Mouse (Mus musculus): ENCODE measurements around the gene A830005F24Rik. TPM values are rescaled to one million over a fixed set of nuclear protein-coding genes. Genes with fewer than 3 reads are reported as not detected.
"Not testable (repeated sequence)": the region's sequence is repeated elsewhere in the genome, so short reads cannot be mapped to it uniquely, and the experiment has no call there.

Gene A830005F24Rik
- total RNA-seq (2014; fragmentation: Nextera tagmentation) (1.6 and 3.5 TPM in 2 replicates), total RNA-seq (2017) (1.1 TPM in 1 of 2 replicates, not detected in the other)

DNA sequence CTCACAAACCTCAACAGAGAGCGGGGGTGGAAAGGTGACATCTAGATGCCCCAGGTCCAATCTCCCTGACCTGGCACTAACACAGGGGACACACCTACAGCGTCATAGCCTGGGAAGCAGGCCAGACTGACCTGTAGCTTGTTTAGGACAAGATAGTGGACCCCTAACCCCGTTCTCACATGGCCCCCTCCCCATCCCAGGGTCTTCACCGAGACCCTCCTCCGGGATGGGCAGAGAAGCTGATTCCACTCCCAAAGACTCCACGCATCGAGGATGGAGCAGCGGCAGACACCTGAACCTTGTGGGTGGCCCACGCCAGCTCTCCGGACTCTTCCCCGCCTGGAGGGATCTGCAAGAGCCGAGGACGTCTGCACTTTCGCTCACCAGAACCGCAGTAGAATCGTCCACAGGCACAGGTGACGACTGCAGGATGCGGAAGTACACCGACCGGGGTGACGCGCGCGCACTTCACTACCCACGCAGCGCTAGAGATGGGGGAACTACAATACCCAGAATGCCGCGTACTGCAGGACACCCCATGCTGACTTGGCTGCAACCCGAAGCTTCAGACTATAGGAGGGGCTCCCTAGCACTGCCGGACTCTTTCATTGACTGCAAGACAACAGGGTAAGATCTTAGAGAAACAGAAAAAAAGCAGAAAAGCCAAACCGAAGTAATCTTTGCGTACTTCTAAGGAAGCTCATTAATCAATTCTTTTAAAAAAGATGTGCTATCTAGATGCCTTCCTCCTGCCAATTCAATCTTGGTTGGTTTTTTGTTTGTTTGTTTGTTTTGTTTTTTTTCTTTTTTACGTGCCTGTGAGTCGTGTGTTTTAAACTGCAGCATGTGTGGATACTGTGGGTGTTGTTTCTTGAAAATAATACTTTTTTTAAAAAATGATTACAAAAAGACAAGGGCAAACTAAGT is at the start of gene A830005F24Rik, which contains the start of gene Zfp169:
Gene A830005F24Rik, plus strand, starts transcription at position 568 of the 927 bp plus-strand sequence.
Gene Zfp169, minus strand, starts transcription at position 449 of the 927 bp plus-strand sequence.
- peak; percentile 100 for ATAC-seq (replicated peaks; ENCODE audit: poor library complexity, severe bottlenecking)

- peak; percentile 70 for ATAC-seq (replicated peaks; ENCODE audit: poor library complexity, severe bottlenecking)
Observed at GRCm38 (mm10) chr13:48464170-48464569, 49.2 kb upstream of the A830005F24Rik start.

GRCm38 (mm10) chr13:48466186-48466585 is 47.2 kb upstream of the A830005F24Rik start:
- ATAC-seq (replicated peaks; ENCODE audit: poor library complexity, severe bottlenecking) = no peak

GRCm38 (mm10) chr13:48468656-48469180 is 44.7 kb upstream of the A830005F24Rik start:
- no peak for ATAC-seq (replicated peaks; ENCODE audit: poor library complexity, severe bottlenecking)

- ATAC-seq (replicated peaks; ENCODE audit: poor library complexity, severe bottlenecking) = no peak
Observed at GRCm38 (mm10) chr13:48483606-48484005, 29.8 kb upstream of the A830005F24Rik start.

DNA sequence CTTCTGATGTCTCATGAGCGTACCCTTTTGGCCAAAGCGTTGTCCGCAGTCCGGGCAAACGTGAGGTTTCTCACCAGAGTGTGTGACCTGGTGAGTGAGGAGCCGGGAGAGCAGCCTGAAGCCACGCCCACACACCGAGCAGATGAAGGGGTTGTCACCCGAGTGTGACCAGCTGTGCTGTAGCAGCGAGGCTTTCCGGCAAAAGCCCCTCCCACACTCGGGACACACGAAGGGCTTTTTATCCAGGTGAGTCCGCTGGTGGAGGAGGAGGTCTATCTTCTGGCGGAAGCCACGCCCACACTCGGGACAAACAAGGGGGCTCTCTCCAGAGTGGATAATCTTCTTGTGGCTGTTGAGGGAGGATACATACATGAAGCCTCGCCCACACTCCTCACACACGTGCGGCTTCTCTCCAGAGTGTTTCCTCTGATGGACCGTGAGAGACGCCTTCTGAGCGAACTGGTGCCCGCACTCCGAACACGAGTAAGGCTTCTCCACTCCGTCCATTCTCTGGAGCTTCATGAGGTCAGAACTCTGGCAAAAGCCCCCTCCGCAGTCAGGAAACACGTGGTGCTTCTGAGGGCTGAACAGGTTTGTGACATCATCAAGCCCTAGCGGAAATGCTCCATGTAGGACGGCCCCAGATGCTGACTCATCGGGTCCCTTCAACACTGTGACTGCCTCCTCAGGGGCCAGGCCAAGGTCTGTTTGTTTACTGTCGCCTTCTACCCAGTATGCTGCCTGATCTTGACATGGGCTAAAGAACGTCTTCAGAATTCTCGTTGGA is 22.8 kb upstream of the A830005F24Rik start:
- no peak for ATAC-seq (replicated peaks; ENCODE audit: poor library complexity, severe bottlenecking)

GRCm38 (mm10) chr13:48493183-48493582 is 20.2 kb upstream of the A830005F24Rik start:
- no peak for ATAC-seq (replicated peaks; ENCODE audit: poor library complexity, severe bottlenecking)

DNA sequence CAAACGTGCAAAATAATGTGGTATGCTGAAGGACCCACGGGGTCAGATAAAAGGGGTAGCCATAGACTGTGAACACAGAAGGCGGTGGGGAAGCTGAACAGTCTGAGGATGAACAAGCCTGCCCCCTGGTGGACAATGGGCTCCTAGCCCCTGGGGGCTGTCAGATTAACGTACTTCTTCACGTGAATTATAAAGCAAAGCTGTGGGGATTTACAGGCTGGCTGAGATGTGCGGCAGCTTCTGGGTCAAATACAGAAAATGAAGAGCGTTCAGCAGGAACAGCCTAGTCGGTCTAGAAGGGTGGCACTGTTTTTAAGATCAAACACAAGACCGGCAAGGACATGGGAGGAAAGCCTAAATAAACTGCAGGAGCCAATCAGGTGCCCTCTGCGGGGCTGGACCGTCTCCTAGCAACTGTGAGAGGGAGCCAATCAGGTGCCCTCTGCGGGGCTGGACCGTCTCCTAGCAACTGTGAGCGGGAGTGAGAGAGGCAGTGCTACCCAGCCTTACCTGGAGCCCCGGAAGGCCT is 15.6 kb upstream of the A830005F24Rik start:
- no peak for ATAC-seq (replicated peaks; ENCODE audit: poor library complexity, severe bottlenecking)

- ATAC-seq (replicated peaks; ENCODE audit: poor library complexity, severe bottlenecking) = no peak
Observed at GRCm38 (mm10) chr13:48498676-48499075, 14.7 kb upstream of the A830005F24Rik start.

DNA sequence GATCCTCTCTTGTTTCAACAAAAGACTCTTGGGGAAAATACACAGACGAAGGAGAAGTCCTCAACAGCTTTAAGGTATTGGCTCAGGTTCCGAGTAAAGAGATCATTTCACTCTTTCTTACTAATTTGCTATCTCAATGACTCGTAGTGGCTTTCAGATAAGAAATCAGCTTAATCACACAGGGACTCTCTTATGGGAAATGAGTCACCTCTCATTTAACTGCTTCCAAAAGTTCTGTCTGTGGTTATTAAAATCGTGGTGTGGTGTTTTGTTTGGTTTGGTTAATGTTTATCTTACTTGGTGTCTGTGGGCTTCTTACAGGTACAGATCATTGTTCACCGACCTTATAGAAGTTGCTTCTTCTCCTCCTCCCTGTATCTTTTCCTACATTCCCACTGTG is 10.9 kb upstream of the A830005F24Rik start:
- no peak for ATAC-seq (replicated peaks; ENCODE audit: poor library complexity, severe bottlenecking)

DNA sequence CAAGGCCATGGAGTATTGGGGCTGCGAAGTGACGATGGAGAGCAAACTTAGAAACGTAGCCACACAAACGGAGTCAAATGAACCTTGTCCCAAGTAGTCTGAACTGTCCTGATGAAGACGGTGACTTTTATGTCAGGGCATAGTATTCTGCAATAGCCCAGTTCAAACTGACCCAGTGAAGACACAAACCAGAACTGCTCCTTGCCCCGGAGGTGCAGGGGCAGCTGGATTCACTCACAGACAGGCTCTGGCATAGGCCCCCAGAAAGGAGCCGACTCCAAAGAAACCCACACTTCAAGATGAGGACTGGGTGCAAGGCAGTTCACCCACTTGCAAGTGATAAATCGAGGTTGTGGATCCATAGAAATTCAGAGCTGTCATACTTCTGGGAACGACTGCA is 4.7 kb upstream of the A830005F24Rik start:
- no peak for ATAC-seq (replicated peaks; ENCODE audit: poor library complexity, severe bottlenecking)

DNA sequence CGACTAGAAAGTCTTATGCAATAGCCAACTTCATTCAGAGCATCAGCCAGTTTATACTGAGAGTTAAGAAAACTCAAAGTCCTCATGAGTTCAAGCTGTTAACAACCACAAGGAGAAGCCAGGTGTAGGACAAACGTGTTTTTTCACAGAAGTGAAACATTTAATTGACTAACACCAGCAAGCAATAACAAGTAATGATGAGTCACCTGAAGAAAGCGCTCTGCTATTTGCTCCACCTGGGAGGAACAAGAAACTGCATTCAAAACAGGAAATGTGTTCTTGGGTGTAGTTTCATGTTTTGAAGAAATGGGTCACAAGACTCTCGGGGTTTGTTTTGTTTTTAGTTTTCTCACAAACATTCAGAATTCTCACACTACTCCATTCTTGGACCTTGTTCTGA is 2.5 kb downstream of the A830005F24Rik start:
- no peak; the same call in 1 of the 2 replicates for ATAC-seq (replicated peaks; ENCODE audit: poor library complexity, severe bottlenecking)

GRCm38 (mm10) chr13:48519122-48519521 is 5.8 kb downstream of the A830005F24Rik start:
- ATAC-seq (replicated peaks; ENCODE audit: poor library complexity, severe bottlenecking) = not testable (repeated sequence)

DNA sequence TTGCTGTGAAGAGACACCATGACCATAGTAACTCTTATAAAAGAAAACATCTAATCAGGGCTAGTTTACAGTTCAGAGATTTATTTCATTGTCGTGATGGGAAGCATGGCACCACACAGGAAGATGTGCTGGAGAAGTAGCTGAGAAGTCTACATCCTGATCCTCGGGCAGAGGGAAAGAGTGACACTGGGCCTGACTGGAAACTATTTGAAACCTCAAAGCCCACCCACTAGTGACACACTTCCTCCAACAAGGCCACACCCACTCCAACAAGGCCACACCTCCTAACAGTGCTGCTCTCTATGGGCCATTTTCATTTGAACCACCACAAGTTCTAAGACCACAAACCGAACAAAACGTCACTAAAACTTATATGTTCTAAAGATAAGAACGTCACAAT is 12.4 kb downstream of the A830005F24Rik start:
- peak; percentile 42 for ATAC-seq (replicated peaks; ENCODE audit: poor library complexity, severe bottlenecking)

DNA sequence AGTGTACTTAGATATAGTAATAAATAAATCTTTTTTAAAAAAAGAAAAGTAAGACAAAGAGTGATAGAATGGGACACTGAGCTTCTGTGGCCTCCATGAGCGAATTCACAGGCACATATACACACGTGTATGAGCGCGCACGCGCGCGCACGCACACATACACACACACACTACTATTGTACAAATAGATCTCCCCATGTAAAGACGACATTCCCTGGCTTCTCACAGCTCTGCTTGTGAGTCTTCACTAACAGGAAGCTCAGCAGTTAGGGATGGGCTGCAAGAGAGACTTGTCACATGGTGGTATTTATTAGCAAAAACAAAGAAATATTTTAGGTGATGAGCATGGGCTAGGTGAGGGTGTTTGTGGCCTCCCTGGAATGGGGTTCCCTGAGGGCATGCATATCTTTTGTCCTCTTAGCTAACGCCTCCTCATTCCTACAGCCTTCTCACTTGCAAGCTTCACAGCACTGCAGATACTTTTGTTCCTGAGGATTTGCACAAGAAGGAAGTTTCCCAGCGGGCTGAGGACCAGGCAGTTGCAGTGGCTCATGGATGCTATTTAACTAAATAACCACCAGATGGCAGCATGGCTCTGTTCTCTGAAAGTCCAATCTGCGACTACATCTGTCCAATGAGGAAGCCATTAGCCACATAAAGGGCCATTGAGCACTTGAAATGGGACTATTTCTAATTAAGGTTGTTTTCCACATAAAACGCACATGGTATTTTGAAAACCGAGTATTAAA is 14.9 kb downstream of the A830005F24Rik start:
- ATAC-seq (replicated peaks; ENCODE audit: poor library complexity, severe bottlenecking) = peak; percentile 98

DNA sequence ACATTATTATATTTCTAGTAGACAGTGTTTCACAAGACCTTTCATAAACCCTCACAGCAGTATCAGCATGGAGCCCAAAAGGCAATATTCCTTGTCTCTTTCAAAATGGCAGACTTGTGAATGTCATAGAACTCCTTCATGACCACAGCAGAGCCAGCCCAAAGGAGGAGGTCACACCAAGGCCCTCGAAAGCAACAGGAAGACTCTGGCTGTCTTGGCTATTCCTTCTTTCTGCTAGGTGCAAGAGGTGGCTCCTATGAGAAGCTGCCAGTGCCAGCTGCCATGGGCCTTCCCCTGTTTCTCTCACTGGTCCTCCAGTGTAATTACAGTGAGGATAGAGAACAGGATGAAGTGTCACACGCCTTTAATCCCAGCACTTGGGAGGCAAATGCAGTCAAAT is 15.7 kb downstream of the A830005F24Rik start:
- ATAC-seq (replicated peaks; ENCODE audit: poor library complexity, severe bottlenecking) = no peak

- ATAC-seq (replicated peaks; ENCODE audit: poor library complexity, severe bottlenecking) = no peak
Observed at GRCm38 (mm10) chr13:48530685-48531084, 17.3 kb downstream of the A830005F24Rik start.

GRCm38 (mm10) chr13:48531448-48531847 is 18.1 kb downstream of the A830005F24Rik start:
- no peak for ATAC-seq (replicated peaks; ENCODE audit: poor library complexity, severe bottlenecking)

DNA sequence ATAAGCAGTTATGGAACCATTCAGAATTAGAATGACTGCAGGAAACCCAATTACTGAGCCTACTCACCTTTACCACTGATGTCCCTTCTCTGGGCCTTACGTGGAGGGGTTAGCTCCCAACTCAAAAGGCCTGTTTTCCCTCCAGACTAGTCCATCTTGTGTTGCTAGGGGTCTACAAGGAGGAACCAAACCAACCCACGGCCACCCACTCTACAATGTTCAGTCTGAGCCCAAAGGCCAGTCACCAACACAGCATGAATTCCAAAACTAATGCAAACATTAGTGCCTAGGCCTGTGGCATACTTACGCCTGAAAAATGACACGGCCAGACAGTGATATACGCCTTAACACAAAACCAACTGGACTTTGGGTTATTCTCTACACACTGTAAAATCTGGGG is 20.1 kb downstream of the A830005F24Rik start:
- no peak for ATAC-seq (replicated peaks; ENCODE audit: poor library complexity, severe bottlenecking)

- peak; percentile 91 for ATAC-seq (replicated peaks; ENCODE audit: poor library complexity, severe bottlenecking)
Observed at GRCm38 (mm10) chr13:48540488-48540887, 27.1 kb downstream of the A830005F24Rik start.

Measured in granulocyte monocyte progenitor cell, adult 5-6 weeks (primary cell).